In the genomic region with DNA sequence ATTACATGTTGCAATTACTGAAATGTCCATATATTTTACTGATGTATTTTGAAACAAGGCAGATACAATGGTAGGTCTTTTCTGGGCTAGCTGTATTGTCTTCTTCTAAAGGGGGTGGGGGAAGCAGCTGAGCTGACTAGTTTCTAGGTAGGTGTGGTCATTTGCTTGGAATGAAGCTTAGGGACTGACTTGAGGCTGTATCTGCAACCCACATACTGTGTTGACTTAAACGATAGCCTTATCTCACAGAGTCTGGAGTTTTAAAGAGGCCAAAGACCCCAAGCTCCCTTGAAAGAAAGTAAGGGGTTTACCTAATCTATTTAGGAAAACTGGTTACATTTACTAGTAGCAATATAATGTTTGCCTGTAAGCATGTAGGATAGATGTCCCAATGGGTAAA, we compare ENCODE assay signal across 17 mouse cellular contexts. TPM values are rescaled to one million over a fixed set of nuclear protein-coding genes. Genes with fewer than 3 reads are reported as not detected.
DNase-seq lines count a peak whose midpoint lies in the region; ATAC-seq and TF ChIP-seq lines count a peak whose summit lies in the region.
"Had no signal": no experiment of that assay in that cellular context is flagged by ENCODE, and none has a peak within 500 bp of the region (broad histone marks: within the 10 kb centered on the region; RNA-seq: fewer than 3 reads in every experiment).

No protein-coding gene starts in this region.

- WGBS in forebrain, embryonic 10.5 days = 67% methylated on average over 1 of the region's 1 CpGs
- WGBS in forebrain, embryonic 14.5 days = 50% methylated on average over 1 of the region's 1 CpGs
- WGBS in intestine, embryonic 14.5 days = 40% methylated on average over 1 of the region's 1 CpGs
- WGBS in intestine, embryonic 16.5 days = 38% methylated on average over 1 of the region's 1 CpGs
- 0% methylated on average over 1 of the region's 1 CpGs for WGBS in liver, embryonic 12.5 days (ENCODE audit: insufficient replicate concordance)

- H3K9me3 ChIP-seq in forebrain, embryonic 10.5 days = no peaks in the 10 kb centered on the region
- no peaks in the 10 kb centered on the region for H3K9me3 ChIP-seq in forebrain, embryonic 14.5 days (replicated peaks; ENCODE audit: control insufficient read depth, low read length)
- H3K9me3 ChIP-seq in intestine, embryonic 14.5 days (ENCODE audit: control insufficient read depth, low read length) = no peaks in the 10 kb centered on the region
- H3K9me3 ChIP-seq in intestine, embryonic 16.5 days (ENCODE audit: control insufficient read depth, low read length) = no peaks in the 10 kb centered on the region
- H3K9me3 ChIP-seq in MEL (replicated peaks; ENCODE audit: insufficient read depth, low read length) = no peaks in the 10 kb centered on the region
- no peaks in the 10 kb centered on the region for H3K9me3 ChIP-seq in liver, embryonic 12.5 days (replicated peaks)
- H3K9me3 ChIP-seq: forebrain, embryonic 12.5 days; megakaryocyte, embryonic 14.5 days; neural tube, embryonic 15.5 days had no signal

- no peak for TF ChIP-seq POLR2A in MEL (IDR thresholded peaks at IDR 0.05; ENCODE audit: control insufficient read depth in 1 of 2, insufficient read depth in 1 of 2, low read depth in 1 of 2, low read length in 2 of 2, poor library complexity in 1 of 2)

- peaks cover 24% of the 10 kb centered on the region for H3K27me3 ChIP-seq in forebrain, embryonic 10.5 days (ENCODE audit: poor library complexity, severe bottlenecking)
- 0 out of 2 replicates have a peak, but pooled peaks cover 8% of the 10 kb centered on the region for H3K27me3 ChIP-seq in forebrain, embryonic 14.5 days (replicated peaks; ENCODE audit: control insufficient read depth, insufficient read depth, low read length)
- no peaks in the 10 kb centered on the region for H3K27me3 ChIP-seq in intestine, embryonic 14.5 days (replicated peaks; ENCODE audit: control insufficient read depth, insufficient read depth, low read length)
- no peaks in the 10 kb centered on the region for H3K27me3 ChIP-seq in intestine, embryonic 16.5 days (replicated peaks; ENCODE audit: control insufficient read depth, insufficient read depth, low read length)
- H3K27me3 ChIP-seq in MEL (ENCODE audit: control insufficient read depth in 1 of 2, insufficient read depth in 2 of 2, low read length in 2 of 2) = no peaks in the 10 kb centered on the region
- no peaks in the 10 kb centered on the region for H3K27me3 ChIP-seq in liver, embryonic 12.5 days (replicated peaks)

- H3K4me3 ChIP-seq in forebrain, embryonic 10.5 days = peak overlapping the region; percentile 73; the same call in 1 of the 2 replicates
- no peak overlapping the region for H3K4me3 ChIP-seq in forebrain, embryonic 14.5 days (ENCODE audit: low read depth, low read length)
- H3K4me3 ChIP-seq in intestine, embryonic 14.5 days (ENCODE audit: low read depth, low read length) = no peak overlapping the region
- no peak overlapping the region for H3K4me3 ChIP-seq in intestine, embryonic 16.5 days (ENCODE audit: low read length)
- peak overlapping the region in 1 of 2 experiments; percentile 12; a peak in 1 of 4 replicates for H3K4me3 ChIP-seq in MEL (ENCODE audit: control insufficient read depth in 1 of 2, insufficient read depth in 1 of 2, low read depth in 2 of 2, low read length in 2 of 2)
- H3K4me3 ChIP-seq in liver, embryonic 12.5 days = peak overlapping the region; percentile 85
- H3K4me3 ChIP-seq: forebrain, embryonic 12.5 days; megakaryocyte, embryonic 14.5 days had no signal

- peaks cover 2% of the 10 kb centered on the region; the same call in 1 of the 2 replicates for H3K79me2 ChIP-seq in MEL (ENCODE audit: control insufficient read depth, insufficient read depth, low read length, poor library complexity)

- no peak for DNase-seq in forebrain, embryonic 10.5 days (ENCODE audit: extremely low spot score, low spot score)
- no peak for DNase-seq in forebrain, embryonic 14.5 days (ENCODE audit: low spot score)
- no peak for DNase-seq in intestine, embryonic 14.5 days (ENCODE audit: low spot score)
- peak; percentile 50 for DNase-seq in MEL (ENCODE audit: low read depth, low spot score)
- no peak for DNase-seq in layer of hippocampus, postnatal 10 days (ENCODE audit: low spot score in 2 of 2)
- DNase-seq in adrenal gland, adult 8-10 months = no peak
- DNase-seq: adrenal gland, adult 2 months; cerebellum, postnatal 10 days; kidney, postnatal 36 days; layer of hippocampus, postnatal 36 days; retina, postnatal 1 day; spleen, adult 18-20 months had no signal

- no peak for TF ChIP-seq CTCF in MEL (IDR thresholded peaks at IDR 0.05 in 2 of 3, conservative IDR thresholded peaks at IDR 0.05 in 1 of 3; ENCODE audit: control insufficient read depth in 1 of 3, insufficient read depth in 1 of 3, low read depth in 2 of 3, low read length in 3 of 3, poor library complexity in 1 of 3, severe bottlenecking in 1 of 3)

- TF ChIP-seq RAD21 in MEL (IDR thresholded peaks at IDR 0.05; ENCODE audit: low read depth, low read length) = no peak

- H3K36me3 ChIP-seq in forebrain, embryonic 10.5 days (replicated peaks) = no peaks in the 10 kb centered on the region
- H3K36me3 ChIP-seq in forebrain, embryonic 14.5 days (ENCODE audit: control insufficient read depth, insufficient read depth, low read length) = no peaks in the 10 kb centered on the region
- H3K36me3 ChIP-seq in intestine, embryonic 14.5 days (ENCODE audit: control insufficient read depth, insufficient read depth, low read length) = no peaks in the 10 kb centered on the region
- no peaks in the 10 kb centered on the region for H3K36me3 ChIP-seq in intestine, embryonic 16.5 days (ENCODE audit: control insufficient read depth, insufficient read depth, low read length)
- peaks cover 0 to 22% of the 10 kb centered on the region in 2 experiments; a peak in 2 of 4 replicates for H3K36me3 ChIP-seq in MEL (ENCODE audit: control insufficient read depth in 1 of 2, insufficient read depth in 2 of 2, low read length in 2 of 2)
- H3K36me3 ChIP-seq in liver, embryonic 12.5 days = peaks cover 39% of the 10 kb centered on the region
- H3K36me3 ChIP-seq: forebrain, embryonic 12.5 days; neural tube, embryonic 15.5 days had no signal

- TF ChIP-seq EP300 in MEL (IDR thresholded peaks at IDR 0.05; ENCODE audit: low read depth in 1 of 2, low read length in 2 of 2) = peak; percentile 61 to 74

- H3K4me2 ChIP-seq in forebrain, embryonic 14.5 days (ENCODE audit: low read length) = no peak overlapping the region
- peak overlapping the region; percentile 96; the same call in 1 of the 2 replicates for H3K4me2 ChIP-seq in intestine, embryonic 14.5 days (ENCODE audit: low read length)
- no peak overlapping the region for H3K4me2 ChIP-seq in intestine, embryonic 16.5 days (ENCODE audit: low read depth, low read length)
- peak overlapping the region; percentile 90 for H3K4me2 ChIP-seq in liver, embryonic 12.5 days
- H3K4me2 ChIP-seq: forebrain, embryonic 12.5 days had no signal

- ATAC-seq in forebrain, embryonic 14.5 days = no peak
- no peak for ATAC-seq in intestine, embryonic 14.5 days (replicated peaks; ENCODE audit: low FRiP score, low TSS enrichment, low read depth)
- ATAC-seq in intestine, embryonic 16.5 days = no peak
- peak; percentile 72 for ATAC-seq in liver, embryonic 12.5 days

- no peak overlapping the region for H3K27ac ChIP-seq in forebrain, embryonic 10.5 days
- H3K27ac ChIP-seq in forebrain, embryonic 14.5 days (ENCODE audit: low read depth, low read length) = no peak overlapping the region
- no peak overlapping the region for H3K27ac ChIP-seq in intestine, embryonic 14.5 days (ENCODE audit: low read depth)
- no peak overlapping the region for H3K27ac ChIP-seq in intestine, embryonic 16.5 days (ENCODE audit: low read length)
- no peak overlapping the region for H3K27ac ChIP-seq in MEL (ENCODE audit: control insufficient read depth, low read depth, low read length)
- peak overlapping the region; percentile 99 for H3K27ac ChIP-seq in liver, embryonic 12.5 days
- H3K27ac ChIP-seq: forebrain, embryonic 12.5 days; neural tube, embryonic 15.5 days had no signal

- H3K9ac ChIP-seq in forebrain, embryonic 14.5 days (ENCODE audit: low read length) = no peak overlapping the region
- no peak overlapping the region for H3K9ac ChIP-seq in intestine, embryonic 14.5 days (ENCODE audit: low read length)
- no peak overlapping the region for H3K9ac ChIP-seq in intestine, embryonic 16.5 days (ENCODE audit: low read depth, low read length)
- H3K9ac ChIP-seq in MEL (ENCODE audit: control insufficient read depth, low read depth, low read length, poor library complexity, severe bottlenecking) = no peak overlapping the region
- peak overlapping the region; percentile 91 for H3K9ac ChIP-seq in liver, embryonic 12.5 days
- H3K9ac ChIP-seq: forebrain, embryonic 12.5 days; neural tube, embryonic 15.5 days had no signal

- H3K4me1 ChIP-seq in forebrain, embryonic 10.5 days = peaks cover 24% of the 10 kb centered on the region
- H3K4me1 ChIP-seq in forebrain, embryonic 14.5 days (ENCODE audit: control insufficient read depth, insufficient read depth, low read length) = peaks cover 4% of the 10 kb centered on the region
- peaks cover 6% of the 10 kb centered on the region for H3K4me1 ChIP-seq in intestine, embryonic 14.5 days (replicated peaks; ENCODE audit: control insufficient read depth, insufficient read depth, low read length)
- H3K4me1 ChIP-seq in intestine, embryonic 16.5 days (ENCODE audit: control insufficient read depth, insufficient read depth, low read length) = peaks cover 8% of the 10 kb centered on the region; the same call in 1 of the 2 replicates
- peaks cover 8 to 9% of the 10 kb centered on the region in 2 experiments; a peak in 3 of 4 replicates for H3K4me1 ChIP-seq in MEL (ENCODE audit: control insufficient read depth in 1 of 2, insufficient read depth in 2 of 2, low read length in 2 of 2)
- H3K4me1 ChIP-seq in liver, embryonic 12.5 days = peaks cover 62% of the 10 kb centered on the region

TF ChIP-seq in MEL, 35 proteins besides CTCF, POLR2A, EP300 and RAD21 (continues in another document):
- TF ChIP-seq ZC3H11A (IDR thresholded peaks at IDR 0.05; ENCODE audit: low read depth, low read length) = no peak
- no peak for TF ChIP-seq TBP (IDR thresholded peaks at IDR 0.05; ENCODE audit: low read depth, low read length)
- TF ChIP-seq GATA1 (IDR thresholded peaks at IDR 0.05; ENCODE audit: low read depth, low read length) = peak; percentile 84

RNA-seq across cellular contexts. Expression of a gene that starts 2.9 kb away (rescaled TPM):
- polyA plus RNA-seq in forebrain, embryonic 10.5 days (2016; fragmentation: Nextera tagmentation; extraction: Ambion mirVana) = 19.6 and 20.7 TPM in 2 replicates
- polyA plus RNA-seq in forebrain, embryonic 14.5 days (2014; fragmentation: Nextera tagmentation; extraction: Ambion mirVana) = 7.2 and 9.1 TPM in 2 replicates
- 16.4 and 17.7 TPM in 2 replicates for polyA plus RNA-seq in intestine, embryonic 14.5 days (2014; fragmentation: Nextera tagmentation; extraction: Ambion mirVana)
- polyA plus RNA-seq in intestine, embryonic 16.5 days (2015; fragmentation: Nextera tagmentation; extraction: Ambion mirVana) = 22.7 and 32.3 TPM in 2 replicates
- 14.3 and 19.8 TPM in 2 replicates for total RNA-seq in MEL (2012; rRNA removed)
- 10 to 100 TPM in 1 of 2 experiments, not detected in 1; 21.5 TPM for polyA plus RNA-seq in MEL (2012; ENCODE audit: insufficient read depth in 1 of 2, insufficient read length in 2 of 2, low read depth in 1 of 2, low replicate concordance in 2 of 2, missing spikeins in 1 of 2)
- 103 and 108 TPM in 2 replicates for polyA plus RNA-seq in liver, embryonic 12.5 days (2016; fragmentation: Nextera tagmentation; extraction: Ambion mirVana)
- 10 to 100 TPM; 10.1 to 10.2 TPM for total RNA-seq in layer of hippocampus, postnatal 10 days (2021)
- 1 to 10 TPM; 1.9 to 3.4 (median 2.9) TPM for total RNA-seq in adrenal gland, adult 8-10 months (2022)

Comparison
In these comparisons a context has a peak if more than half of its experiments do, and no peak if none do; other contexts are left out.
1. H3K4me3 ChIP-seq: peak in forebrain, embryonic 10.5 days (single experiment) and liver, embryonic 12.5 days (single experiment); none in forebrain, embryonic 14.5 days (single experiment), intestine, embryonic 14.5 days (single experiment) and intestine, embryonic 16.5 days (single experiment).
2. H3K4me2 ChIP-seq: peak in intestine, embryonic 14.5 days (single experiment) and liver, embryonic 12.5 days (single experiment); none in forebrain, embryonic 14.5 days (single experiment) and intestine, embryonic 16.5 days (single experiment).